Mouse (Mus musculus) megakaryocyte, embryonic 14.5 days (primary cell): ENCODE data around the gene Nfe2l1.

ENCODE experiments used
- FLI1 ChIP-seq: IDR thresholded peaks from 2 replicates; pipeline ENCODE4 v1.6.1; 2012; ENCODE audit warnings: low read length, inconsistent platforms, mixed read lengths
- GATA1 ChIP-seq: IDR thresholded peaks from 3 replicates; pipeline ENCODE4 v1.6.1; 2012; ENCODE audit warnings: mixed read lengths, low read length, inconsistent platforms, borderline replicate concordance

DNA sequence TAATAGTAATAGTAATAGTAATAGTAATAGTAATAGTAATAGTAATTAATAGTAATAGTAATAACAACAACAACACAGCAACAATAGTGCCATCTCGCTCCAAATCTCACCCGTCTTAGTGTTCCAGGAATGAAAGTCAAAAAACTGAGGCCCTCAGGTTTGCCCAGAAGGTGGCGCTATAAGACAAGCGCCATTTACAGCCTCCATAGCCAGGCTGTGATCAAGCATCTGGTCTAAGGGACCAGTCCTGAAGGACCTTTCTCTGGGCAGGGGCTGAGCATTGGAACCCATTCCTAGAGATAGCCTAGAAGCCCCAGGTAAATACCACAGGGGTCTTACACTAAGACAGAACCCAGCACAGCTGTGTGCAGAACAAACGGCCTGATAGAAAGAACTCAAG, 37.4 kb upstream of the Nfe2l1 start:
- TF ChIP-seq GATA1 (no peak), FLI1 (no peak)
